Mouse (Mus musculus) monocyte, adult 2 months (primary cell): ENCODE results near the gene Gas6.

Source experiments
- DNase-seq, 2 experiments: peaks; one replicate each; pipeline ENCODE4 v3.0.0; 2022; ENCODE audit warnings: low spot score in 2 of 2, low read depth in 1 of 2

Gene Gas6

DNA sequence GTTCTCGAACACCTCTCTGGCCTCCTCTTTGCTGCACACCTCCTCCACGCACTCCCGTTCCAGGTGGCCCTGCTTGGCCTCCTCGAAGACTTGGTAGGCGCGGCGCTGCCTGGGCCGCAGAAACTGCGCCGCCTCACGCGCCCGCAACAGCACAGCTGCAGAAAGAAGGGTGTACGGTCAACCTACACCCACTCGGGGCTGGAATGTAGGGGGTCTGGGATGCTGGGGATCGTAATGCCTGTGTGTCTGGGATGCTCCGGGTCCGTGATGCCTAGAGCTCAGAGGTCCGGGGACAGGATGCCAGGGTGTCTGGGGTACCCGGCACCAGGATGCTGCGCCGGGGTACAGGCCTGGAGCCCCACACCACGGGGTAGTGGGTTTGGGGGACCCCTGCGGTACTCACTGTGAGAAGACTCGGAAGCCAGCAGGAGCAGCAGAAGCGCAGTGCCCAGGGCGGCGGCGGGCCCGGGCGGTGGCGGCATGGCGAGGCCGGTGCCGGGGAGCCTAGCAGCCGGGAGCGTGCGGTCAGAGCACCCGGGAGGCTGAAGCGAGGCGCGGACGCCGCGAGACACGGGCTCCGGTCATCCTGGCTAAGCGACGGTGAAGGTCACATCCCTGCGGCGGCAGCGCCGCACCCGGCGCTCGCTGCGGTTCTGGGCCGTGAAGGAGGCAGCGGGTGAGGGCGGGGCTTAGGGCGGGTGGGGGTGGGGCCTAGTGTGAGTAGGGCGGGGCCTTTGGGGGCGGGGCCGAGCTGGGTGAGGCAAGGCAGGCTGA lies at the start of gene Gas6:
Gene Gas6, minus strand, starts transcription at position 633 of the 774 bp plus-strand sequence.
- DNase-seq = no peak

DNA sequence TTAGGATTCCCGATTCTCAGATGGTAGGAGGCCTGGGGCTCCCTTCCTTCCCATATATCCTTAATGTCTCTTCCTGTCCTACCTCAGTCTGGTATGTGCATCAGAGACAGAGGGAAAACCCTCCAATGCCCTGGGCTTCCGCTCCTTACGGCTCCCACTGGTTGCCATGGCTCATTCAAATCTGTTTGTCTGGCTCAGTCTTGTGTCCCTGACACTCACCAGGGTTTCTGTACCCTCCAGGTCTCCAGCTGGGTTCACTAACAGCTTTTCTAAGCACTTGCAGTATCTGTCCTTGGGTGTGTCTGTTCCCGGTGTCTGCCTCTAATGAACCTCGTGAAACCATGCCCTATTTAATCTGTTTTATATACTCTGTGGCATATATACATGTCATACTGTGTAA lies 47.2 kb upstream of the Gas6 start:
- DNase-seq = no peak

DNA sequence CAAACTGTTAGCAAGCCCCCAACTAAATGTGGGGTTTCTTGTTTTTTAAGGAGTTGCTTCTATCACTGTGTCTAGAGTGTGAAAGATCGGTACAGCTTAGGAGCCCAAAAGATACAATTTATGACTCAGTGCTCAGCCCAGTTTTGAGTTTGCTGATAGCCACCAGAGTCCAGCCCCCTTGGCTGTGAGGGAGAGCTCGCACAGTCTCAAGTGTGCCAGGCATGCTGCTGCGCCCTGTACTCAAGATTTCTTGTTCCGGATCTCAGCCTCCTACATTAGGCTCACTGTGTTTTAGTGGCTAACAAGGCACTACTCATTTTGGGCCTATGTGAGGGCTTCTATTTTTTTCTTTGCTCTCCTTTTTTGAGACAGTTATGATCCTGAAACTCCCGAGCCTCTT lies 45.8 kb upstream of the Gas6 start:
- DNase-seq = no peak

DNA sequence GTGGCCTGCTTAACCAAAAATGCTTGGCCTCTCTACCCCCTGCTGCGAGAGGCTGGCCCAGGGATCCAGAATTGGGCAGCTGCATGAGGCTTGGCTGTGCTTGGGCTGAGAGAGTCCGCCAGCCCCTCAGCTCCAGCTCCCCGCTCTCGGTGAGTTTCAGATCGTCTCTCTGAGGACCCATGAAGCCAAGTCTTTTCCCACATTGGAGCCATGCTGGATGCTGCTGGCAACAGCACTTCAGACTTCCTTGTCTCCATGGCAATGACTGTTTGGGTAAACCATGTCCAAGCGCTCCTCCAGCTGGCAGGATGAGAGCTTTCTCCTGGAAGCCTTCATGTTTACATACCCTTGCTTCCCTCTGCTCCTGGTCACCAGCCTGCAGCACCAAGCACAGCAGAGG lies 44.5 kb upstream of the Gas6 start:
- DNase-seq = no peak

DNA sequence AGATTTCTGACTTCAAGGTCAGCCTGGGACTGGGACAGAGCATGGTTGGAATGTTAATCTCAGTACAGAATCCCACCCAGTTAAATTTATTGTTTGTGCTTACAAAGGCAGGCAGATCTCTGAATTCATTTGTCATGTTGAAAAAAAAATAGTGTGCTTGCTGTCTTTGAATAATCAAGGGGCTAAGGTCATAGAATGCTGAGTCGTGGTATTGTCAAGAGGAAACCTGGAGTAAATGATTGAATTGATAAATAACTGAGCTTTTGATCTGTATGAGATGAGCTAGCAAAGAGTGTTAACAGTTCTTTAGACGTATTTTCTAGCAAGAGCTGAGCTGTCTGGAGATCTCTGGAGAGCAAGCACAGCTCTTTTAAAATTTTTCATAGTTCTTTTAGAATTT lies 42.8 kb upstream of the Gas6 start:
- no peak for DNase-seq

DNA sequence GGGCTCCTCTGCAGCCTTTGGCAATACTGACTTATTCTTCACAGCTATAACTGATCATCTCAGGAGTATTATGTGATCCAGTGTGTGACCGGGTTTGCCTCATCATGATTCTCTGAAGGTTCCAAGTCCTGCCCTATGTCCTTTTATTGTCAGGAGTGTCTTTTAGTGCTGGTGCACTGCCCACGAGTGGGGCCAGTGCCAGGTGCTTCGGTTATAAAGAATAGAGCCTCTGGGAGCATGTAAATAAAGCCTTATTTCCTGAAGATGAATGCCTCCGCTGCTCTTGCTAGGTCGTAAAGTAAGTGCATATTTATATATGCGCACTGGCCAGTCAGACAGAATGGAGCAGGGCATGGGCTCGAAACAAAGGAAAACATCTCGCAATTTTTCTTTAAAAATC lies 38.8 kb upstream of the Gas6 start:
- DNase-seq = no peak

DNA sequence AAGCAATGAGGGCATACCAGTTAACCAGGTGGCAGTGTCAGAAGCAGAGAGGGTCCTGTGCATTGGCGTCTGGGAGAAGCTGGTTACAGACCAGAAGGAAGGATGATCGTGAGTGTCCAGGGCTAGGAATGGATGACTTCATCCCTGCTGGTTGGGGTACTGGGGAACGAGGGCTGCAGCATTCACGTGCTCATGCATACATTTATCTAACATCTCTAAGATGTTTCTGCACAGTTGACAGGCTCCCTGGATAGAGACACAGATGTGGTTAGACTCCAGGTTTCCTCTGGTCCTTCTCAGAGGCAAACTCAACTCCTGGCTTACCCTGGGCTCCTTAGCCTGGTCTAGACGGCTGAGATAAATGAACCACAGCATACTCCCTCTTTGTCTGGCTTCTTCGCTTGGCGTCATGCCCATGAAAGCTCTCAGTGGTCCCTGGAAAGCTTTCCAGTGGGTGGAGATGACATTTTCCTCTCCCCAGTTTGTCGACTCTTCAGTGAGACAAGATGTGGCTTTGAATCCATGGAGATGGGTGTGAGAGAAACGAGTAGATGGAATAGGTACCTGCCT lies 37.4 kb upstream of the Gas6 start:
- no peak for DNase-seq

DNA sequence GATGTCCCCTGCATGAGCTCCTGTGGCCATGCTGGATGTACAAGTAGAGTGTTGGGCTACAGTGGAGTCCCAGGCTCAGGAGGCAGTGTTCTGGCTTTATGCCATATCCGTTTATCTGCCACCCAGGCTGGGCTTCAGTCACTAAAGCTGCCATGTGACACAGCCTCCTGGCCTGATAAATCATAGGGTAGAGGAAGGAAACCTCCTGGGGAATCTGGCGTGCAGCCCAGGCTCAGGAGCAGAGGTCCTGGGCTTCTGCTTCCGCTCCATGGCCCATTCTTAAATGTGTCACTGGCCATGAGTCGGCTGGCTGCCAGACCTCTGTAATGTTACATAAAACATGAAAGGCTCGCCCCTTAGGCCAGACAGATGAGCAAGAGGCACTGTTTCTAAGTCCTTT lies 36.7 kb upstream of the Gas6 start:
- DNase-seq = no peak

DNA sequence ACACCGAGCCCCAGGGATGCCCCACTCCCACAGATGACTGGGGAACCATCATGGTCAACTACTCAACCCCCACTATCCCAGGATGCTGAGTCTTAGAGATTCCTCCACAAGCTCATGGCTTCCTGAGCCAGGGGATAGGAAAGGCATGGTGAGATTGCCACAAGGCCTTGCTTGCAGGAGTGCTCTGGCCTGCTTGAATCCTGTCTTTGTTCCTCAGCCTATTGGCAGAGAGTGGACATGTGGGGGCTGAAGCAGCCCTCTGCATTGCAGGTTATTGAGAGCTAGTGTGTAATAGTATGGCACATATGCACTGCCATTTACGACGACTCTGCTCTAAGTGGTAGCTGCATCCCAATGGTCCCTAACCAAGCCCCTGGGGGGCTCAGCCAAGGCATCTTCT lies 36.1 kb upstream of the Gas6 start:
- DNase-seq = no peak

DNA sequence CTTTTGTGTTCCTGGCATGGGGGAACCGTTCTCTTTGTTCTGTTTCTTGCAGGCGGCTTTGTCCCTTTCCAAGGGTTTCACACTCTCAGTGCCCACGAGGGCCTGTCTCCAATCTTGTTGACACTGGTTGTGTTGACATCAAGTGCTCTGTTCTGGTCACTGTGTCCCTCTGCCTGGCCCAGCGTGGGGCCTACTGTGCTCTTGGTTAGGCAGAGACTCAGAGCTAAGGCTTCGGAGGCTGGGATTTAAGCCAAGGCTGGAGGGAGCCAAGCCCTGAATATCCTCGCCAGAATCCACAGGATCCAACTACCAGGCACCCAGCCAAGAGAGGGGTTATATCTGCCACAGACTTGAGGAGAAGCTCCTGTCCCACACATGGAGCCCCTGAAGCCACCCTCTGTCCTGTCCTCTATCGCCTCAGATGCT lies 35.6 kb upstream of the Gas6 start:
- DNase-seq = no peak

DNA sequence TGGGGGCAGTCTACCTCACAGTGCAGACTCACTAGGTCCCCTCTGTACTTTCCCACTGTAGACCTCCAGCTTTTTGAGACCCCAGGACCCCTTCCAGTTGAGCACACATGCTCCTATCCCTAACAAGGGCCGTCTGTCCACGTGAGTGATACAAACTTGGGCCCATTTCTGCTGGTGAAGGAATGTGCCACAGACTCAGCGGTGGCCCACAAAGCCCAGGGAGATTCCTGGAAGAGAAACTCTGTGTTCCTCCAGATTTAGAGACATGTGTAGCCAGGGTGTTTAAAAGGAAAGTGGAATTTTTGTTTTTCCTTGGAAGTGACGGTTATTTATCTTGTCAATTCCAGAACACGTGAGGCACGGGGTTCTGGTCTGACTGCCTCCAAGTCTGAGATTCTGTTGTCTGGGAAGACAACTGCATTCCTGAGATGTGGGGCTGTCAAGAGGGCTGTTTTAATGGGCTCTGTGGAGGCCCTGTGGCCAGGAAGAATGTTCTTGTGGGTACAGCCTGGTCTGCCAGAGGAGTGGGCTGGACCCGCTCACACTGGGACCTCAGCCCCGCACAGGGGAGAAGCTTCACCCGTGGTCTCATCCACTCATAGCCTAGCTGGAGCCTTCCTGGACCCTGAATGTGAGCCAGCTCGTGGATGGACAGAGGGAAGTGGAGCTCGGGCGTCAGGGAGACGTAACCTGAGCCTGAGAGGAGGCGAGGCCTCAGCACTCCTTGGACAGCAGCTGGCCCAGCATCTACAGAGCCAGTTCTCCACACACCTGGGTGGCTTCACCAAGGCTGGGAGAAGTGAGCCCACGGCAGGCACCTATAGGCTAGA lies 34.9 kb upstream of the Gas6 start:
- DNase-seq = no peak

DNA sequence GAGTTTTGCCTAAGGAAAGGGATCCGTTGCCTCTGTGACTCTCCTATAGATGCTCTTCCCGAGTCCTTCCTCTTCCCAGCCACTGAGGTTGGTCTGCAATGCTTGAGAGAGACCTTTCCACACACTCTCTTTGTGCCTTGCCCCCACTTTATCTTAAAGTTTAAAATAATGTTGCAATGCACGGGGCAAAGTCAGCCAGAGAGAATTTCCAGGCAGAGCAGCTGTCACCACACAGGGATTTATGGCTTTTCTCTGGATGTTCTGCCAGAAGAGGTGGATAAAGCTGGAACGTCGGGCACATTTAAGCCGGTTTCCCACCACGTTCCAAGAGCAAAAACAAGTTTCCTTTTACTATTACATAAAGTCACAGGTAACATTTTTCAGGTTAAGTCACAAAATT lies 27.1 kb upstream of the Gas6 start:
- DNase-seq = no peak

DNA sequence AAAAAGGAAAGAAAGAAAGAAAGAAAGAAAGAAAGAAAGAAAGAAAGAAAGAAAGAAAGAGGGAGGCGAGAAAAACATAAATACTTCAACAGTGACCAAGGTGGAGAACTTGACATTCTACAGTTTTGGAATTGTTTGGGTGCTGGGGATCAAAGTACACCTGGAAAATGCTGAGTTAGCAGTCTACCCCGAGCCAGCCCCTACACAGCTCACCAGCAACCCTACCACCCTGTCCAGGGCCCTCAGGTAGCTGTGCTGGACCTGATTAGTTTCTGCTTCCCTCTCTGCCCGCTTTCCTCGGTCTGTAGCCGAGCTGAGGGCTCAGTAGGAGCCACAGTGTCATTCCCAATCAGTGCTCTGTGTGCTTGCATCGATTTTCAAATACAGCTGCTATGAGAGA lies 26.1 kb upstream of the Gas6 start:
- DNase-seq = no peak

DNA sequence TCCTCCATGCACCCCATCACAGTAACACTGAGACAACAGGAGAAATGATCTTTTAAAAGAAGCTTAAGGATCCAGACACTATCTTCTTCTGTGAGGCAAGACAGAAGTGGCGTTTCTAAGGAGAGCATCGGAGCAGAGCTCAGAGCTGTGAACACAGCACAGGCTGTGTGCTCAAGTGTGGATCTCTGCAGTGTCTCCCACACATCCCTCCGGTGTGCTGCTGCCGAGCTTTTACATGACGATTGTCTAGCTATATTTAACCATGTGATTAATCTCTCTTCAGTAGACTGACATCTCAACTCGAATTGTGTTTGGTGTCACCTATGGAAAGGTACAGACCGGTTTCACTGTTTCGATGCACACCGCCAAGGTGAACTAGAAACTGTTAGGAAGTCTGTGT lies 25.2 kb upstream of the Gas6 start:
- no peak for DNase-seq

DNA sequence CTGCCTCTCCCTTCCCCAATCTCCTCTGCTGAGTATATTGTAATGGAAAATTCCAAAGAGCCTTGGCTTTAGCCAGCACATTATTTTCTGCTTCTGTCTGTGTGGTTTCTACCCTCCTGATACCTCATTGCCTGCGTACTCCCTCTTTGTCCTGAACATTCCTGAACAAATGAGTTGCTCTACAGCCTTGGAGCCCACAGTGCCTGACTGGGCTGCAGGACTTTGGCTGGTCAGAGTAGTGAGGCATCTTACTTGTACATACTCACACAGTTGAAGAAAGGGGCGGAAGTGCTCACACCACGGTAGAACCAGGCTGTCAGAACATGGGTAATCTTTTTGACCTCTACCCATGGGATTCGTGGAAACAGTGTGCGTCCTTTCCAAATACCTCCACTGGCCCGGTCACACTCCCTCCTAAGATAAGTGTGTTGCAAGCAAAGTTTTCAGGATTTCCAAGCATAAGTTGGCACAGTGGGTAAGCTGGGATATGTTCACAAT lies 23.0 kb upstream of the Gas6 start:
- no peak for DNase-seq

DNA sequence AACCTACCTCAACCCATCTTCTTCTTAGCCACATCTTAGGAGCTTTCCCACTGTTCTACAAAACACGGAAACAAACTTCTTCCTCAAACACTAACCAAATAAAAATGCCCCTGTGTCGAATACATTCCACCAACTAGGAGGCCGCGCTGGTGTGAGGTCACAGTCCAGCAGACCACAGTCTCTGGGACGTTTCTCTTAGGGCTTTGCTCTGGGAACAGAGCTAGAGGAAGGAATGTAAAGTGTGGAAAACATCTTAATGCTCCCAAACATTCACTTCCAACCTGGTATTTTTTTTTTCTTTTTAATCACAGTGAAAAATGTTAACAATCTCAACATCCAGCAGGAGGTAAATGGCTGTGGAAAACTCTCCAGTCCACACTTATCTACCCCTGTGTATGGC lies 22.4 kb upstream of the Gas6 start:
- DNase-seq = no peak

DNA sequence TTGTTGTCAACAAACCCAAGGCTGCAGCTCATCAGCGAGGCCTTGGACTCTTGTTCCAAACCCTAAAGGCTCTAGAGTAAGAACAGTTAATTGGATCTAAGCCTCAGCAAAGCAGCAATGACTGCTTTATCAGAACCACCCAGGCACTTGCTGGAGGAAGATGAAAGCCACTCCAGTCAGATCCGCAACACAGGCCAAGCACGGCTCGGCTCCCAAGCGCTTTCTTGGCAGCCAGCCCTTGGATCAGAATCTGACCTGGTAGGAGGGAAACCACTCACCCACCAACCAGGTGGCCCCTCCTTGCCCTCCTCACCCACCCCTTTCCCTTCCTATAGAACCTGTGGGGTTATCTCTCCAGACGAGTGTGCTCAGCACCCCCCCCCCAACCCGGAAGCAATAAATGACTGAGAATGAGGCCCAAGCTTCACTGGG lies 21.7 kb upstream of the Gas6 start:
- DNase-seq = no peak

DNA sequence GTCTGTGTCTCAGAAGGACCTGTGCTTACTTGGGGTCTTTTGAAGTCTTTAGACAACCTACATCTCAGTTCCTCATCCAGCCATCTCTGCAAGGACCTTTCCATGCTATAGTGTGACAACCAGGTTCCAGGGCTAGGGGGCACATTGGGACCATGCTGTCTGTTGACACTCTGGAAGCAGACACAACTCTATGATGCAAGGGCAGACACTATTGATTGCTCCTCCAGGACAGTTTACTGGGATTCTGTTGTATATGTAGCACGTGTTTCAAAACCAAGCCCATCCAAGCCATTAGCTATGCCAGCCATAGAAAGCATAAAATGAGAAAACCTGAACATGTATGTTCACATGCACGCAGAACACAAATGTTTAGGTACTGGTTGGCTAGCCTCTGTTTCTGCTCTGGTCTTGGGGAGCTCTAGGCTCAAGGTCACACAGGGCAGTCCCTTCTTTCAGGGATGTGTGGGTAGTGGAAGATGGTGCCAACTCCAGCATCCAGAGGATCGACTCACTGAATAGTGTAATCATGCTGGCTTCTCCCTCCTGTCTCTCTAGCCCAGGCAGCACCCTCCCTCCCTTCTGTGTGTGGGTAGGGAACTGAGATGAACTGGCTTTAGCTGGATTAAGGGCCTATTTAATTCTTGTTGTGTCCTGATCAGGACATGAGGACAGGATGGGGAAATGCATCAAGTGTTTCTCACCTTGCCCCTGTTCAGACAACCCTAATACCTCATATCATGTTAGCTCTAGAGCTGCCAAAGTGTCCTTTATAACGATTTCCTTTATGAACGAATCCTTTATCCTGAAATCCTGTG lies 19.5 kb upstream of the Gas6 start:
- DNase-seq = no peak

DNA sequence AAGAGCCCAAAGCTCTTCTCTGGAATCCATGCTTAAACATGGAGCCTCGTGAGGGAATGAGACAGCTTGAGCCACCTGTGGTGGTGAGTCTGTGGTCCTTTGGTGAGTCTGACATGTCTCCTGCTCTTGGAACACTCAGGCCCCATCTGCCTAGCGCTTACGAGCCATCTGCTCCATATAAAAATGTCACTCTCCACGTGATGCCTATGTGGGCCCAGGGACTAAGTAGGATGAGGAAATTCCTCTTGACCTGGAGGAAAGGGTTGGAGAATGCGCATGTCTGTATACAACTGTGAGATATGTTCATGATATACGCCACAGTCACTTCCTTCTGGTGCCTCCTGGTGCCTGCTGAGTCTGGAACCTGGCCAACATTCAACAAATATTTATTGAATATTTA lies 18.4 kb upstream of the Gas6 start:
- DNase-seq = no peak

DNA sequence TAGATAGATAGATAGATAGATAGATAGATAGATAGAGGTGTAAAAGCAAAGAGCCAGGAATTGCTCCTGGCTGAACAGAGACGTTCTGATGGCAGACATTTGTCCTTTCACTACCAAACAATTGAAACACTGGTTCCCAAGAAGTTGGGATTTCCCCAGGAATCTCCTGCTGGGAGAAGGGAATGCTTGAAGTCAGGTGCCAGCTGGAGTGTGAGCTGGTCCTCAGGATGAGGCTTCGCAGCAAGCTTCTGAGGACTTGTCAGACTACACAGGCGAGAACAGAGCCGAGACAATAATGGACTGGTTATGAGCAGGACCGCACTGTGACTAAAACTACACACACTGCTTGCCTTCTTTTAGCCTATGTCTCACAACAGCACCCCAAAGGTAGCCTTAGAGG lies 17.7 kb upstream of the Gas6 start:
- no peak for DNase-seq

DNA sequence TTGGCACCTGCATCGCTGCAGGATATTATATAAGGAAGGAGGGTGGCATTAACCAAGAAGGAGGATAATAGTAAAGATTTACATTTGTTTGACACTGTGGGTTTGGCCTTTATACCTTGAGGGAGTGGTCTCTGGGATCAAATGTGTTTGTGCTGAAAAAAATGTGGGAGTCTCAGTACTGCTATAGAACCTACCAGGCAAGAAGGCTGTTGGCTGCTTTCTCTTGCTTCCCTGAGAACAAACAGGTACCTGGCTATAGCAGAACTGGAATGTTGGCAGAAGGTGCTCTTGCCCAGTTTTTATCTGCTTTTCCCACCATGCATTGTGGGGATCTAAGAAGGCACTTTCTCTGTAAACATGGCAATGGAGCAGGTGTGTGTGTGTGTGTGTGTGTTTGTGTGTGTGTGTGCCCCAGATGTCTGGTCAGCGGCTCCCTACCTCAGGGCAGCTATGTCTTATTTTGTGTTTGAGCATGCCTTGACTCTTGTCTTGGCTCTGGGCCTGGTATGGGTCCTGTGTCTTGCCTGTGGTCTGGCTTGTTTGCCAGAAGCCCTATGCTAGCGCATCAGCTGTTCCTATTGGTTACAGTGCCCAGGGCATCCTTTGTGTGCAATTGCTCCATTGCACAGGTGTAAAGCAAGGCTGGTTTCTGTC lies 13.1 kb upstream of the Gas6 start:
- DNase-seq = no peak
